Mouse (Mus musculus) liver, adult (tissue): Measurements from ENCODE around the gene Echs1.

Source experiments
- GATA4 ChIP-seq: IDR thresholded peaks from 2 replicates; pipeline ENCODE4 v1.6.1; 2014; ENCODE audit warnings: mild to moderate bottlenecking, low read length; ENCODE audit not compliant: insufficient replicate concordance

Echs1 gene

DNA sequence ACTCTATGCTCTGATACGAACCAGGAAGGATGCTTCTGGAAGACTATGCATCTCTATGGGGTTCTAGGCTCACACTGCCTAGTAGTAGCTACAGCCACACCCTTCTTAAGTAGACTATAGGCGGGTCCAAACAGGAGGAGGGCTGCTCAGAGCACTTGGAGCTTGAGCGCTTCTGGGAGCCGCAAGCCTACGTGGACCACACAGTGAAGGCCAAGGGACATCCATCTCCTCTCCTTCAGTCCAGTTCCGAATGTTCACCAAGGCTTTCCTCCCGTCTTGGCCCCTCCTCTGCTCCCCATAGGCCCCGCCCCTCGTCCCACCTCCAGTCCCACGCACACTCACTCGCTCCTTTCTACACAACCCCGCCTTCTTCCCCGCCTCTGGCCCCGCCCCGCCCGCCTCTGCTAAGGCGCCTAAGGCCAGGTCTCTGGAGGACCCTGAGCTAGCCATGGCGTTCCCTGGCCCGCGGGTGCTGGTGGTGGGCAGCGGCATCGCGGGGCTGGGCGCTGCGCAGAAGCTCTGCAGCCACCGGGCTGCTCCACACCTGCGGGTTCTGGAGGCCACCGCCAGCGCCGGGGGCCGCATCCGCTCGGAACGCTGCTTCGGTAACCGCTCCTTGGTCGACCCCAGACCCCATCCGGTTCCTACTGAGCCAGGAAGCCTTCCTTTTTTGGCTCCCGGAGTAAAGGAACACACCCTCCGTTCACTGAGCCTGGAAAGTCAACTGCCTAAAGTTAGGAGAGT is 9.2 kb upstream of the Echs1 start:
- TF ChIP-seq GATA4, result no peak

DNA sequence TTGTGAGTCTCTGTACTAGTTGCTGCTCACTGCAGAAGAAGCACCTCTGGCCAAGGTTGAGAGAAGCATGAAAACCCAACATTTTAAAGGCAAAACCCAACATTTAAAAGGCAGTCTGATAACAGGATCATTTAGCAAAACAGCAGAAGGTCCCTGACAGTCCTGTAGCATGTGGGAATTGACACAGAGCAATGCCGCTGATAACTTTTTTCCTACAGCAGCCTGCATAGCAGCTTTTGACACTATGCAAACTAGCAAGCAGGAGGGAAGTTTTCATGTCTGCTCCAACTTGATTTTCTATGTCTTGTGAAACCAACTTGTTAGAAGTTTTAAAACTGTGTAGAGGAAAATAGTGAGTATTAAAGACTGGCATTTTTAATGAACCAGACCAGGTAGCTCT is 8.1 kb upstream of the Echs1 start:
- TF ChIP-seq GATA4, result no peak

DNA sequence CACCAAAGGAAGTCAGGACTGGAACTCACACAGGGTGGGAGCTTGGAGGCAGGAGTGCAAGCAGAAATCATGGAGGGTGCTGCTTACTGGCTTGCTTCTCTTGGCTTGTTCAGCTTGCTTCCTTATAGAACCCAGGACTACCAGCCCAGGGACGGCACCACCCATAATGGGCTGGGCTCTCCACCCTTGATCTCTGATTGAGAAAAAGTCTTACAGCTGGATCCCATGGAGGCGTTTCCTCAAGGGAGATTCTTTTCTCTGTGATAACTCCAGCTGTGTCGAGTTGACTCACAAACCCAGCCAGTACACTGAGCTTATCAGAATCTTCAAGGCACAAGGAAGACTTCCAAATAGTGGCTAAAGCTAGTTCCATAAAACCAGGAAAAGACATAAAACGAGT is 6.5 kb upstream of the Echs1 start:
- no peak for TF ChIP-seq GATA4

DNA sequence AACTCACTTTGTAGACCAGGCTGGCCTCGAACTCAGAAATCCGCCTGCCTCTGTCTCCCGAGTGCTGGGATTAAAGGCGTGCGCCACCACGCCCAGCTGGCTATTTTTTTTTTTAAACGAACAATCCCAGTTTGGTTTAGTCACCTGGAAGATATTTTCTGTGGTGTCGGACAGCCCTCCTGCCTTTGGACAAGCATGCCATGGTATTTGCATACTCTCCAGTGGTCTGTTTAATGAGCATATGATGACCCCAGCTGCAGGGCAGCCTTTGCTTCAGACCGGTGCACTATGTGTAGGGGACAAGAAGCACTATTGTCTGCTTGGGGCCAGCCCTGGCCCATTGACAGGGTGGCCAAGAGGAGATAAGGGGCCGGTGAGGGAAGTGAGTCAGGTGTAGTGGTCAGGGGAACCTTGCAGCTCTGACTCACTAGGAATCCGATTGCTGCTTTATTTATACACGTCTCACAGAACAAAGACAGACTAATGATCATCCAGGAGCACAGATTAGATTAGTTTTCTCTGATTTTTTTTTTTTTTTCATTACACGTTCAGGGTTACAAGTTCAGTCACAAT is 5.1 kb upstream of the Echs1 start:
- no peak for TF ChIP-seq GATA4

DNA sequence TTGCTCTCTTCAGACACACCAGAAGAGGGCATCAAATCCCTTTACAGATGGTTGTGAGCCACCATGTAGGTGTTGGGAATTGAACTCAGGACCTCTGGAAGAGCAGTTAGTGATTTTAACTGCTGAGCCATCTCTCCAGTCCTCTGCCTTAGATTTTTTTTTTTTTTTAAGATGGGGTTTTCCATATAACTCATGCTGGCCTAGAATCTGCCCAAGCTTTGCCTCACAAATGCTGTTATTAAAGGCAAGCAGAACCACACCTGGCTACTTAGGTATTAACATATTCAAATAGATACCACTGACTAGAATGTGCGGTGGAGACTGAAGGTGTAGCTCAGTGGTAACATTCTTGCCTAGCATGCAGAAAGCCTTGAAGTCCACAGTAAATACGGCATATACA is 4.2 kb upstream of the Echs1 start:
- no peak for TF ChIP-seq GATA4

DNA sequence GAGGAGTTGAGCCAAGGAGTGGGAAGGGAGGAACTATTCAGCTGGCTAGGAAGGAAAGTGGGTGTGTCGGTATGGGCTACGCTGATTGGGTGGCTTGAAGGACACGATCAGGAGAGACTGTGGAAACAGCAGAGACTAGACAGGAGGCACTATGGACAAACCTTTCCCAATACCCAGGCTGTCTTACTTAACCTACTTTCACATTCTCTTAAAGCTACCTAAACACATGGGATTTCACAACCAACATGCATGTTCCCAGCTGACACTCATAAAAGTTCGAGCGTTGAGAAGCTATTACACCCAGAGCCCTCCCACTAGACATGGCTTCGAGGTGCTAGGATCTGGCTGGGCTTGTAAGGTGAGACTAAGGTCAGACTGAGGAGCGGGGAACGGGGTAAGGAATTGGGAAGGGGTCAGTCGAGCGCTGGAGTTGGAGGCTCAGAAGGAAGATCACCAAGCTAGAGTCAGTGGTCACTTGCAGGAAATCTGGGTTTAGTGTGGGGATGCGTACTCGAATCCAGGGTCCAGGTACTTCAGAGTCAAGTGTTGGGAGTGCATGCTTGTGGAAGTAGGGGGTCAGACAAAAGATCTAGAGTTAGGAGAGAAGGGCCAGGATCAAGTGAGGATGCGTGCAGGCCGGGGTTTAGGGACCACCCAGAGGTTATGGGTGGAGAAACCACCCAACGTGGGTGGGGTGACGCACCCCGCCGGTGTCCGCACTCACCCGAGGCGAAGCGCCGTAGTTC is 520 bp downstream of the Echs1 start, which contains the start of gene Paox:
TSS of gene Paox (plus strand) at position 217 of the 746 bp plus-strand sequence.
- TF ChIP-seq GATA4, result no peak

DNA sequence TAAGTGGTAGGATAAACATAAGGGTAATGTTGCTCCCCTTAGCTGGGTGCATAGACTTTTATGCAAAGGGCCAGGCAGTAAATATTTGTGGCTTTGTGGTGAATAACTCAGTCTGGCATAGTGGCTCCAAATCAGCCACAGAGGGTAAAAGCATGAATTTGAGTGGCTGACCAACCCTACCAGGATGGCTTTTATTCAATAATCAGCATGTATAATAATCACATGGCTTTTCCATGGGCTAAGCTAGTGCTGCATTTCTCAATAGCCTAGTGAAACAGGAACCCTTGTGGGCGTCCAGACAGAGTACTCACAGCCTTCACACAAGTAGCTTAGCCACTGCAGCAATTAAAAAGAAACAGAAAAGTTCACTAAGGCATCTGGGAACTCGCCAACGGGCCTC is 4.3 kb downstream of the Echs1 start:
- TF ChIP-seq GATA4, result no peak

DNA sequence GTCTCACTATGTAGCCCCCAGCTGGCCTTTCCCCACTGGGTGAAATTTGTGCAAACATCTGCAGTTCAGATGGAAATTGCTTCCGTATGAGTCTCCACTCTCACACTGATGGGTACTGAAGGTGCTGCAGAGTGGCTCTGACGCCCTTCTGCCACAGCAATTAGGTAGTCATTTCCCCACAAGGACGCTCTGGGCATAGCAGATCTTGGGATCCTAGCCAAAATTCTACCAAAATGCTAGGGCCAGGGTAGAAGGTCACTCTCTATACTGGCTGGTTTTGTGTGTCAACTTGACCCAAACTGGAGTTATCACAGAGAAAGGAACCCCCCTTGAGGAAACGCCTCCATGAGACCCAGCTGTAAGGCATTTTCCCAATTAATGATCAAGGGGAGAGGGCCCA is 12.3 kb downstream of the Echs1 start:
- TF ChIP-seq GATA4, result no peak

DNA sequence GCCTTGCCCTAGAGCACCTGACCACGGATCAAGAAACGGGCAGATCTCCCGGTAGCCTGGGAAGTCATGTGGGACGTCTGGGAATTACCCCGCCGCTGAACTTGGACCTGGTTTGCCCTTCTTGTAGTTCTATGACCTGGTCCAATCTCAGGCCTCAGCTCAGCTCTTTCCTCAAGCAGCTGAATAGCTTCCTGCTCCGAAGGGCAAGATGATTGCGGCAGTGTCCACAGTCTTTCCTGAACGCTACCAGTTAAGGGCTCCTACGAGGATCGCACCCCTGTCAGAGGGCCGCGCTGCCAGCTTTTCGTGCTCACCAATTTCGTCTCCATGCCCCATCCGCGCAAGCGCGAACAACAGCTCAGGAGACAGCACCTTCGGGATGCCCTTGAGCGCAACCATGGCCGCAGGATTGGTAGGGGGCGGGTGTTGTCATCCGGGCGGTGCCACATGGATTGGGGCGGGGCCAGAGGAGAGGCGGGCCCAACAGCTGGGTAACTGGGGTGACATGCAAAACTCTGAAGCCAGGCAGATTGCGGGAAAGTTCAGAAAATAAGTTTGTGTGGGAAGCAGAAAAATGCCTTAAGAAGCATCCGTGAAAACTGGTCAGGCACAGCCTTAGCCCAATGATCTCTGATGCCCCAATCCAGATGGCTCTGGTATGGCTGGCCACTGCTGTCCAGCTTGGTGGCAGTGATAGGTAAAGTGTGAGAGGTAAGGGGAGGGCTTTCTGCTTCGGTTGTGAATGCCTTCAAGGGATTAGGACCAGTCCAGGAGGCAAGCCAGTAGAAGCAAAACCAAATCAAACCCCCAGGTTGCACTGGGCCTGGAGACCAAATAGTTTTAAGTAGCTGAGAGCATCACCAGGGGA is 14.0 kb downstream of the Echs1 start, which contains the start of gene Fuom:
TSS of gene Fuom (minus strand) at position 449 of the 868 bp plus-strand sequence.
- TF ChIP-seq GATA4, result no peak

DNA sequence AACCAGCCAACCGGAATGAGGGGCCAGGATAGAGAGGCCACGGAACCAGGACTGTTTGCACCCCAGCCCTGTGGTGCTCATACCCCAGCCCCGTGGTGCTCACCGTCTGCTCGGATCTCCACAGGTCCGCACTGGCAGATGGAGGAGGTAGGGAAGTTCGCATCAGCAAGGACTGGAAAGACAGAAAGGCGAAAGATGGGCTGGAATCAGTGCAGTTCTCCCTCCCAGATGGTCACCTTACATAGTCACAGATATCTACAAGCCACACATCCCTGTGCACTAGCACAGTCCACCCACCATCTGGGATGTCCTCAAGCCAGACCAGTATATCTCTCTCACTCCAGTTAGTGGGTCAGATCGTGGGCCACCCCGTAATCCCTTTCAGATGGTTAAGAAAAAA is 14.8 kb downstream of the Echs1 start:
- TF ChIP-seq GATA4, result no peak

DNA sequence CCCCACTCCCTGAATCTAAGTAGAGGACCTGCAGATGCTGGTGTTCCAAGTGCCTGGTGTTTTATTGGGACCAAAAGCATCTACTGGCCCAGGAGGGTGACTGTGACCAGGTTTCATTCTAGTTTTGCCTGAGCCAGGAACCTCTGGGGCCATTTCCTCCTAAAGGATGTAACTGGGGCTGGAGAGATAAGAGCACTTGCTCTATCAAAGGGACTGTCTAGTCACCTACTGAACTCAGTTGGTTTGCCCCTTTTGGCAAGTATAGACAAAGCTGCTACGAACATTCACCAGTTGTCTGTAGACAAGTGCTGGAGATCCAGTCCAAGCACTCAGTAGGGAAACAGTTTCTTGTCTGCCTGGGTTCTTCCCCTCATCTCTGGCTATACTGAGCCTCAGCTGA is 17.8 kb downstream of the Echs1 start:
- TF ChIP-seq GATA4, result no peak

DNA sequence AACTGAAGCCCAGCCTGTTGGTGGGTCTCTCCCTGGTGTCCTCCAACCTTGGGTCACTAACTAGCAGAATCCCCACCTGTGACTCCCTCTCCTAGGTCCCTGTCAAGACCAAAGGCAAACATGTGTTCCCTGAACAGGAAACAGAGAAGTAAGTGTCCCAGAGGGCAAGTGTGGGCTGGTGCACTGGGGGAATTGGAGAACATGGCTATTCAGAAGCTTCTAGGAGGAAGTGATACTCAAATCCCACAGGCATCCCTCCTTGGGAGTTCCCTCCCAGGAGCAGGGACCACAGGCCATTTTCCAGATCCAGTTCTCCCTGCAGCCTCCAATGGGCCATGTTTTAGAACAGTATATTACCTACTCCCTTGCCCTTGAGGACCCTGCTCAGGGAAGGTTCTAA is 20.2 kb downstream of the Echs1 start:
- TF ChIP-seq GATA4, result no peak

DNA sequence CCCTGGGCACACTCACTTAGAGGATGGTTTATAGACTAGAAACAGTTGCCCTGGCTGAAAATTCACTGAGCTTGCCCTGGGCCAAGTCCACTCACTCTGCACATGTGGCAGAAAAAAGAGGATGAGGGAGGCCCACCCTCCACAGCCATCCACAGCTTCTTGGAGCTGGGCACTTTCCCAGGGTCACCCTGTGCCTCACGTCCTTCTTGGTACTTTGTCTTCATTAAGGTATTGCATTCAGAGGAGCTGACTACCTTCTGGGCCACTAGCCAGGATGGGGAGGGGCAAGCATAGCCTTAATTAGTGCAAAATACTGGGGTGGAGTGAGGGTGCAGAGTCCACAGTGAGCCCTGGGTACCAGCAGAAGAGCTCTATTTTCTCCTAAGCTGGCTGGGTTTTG is 20.7 kb downstream of the Echs1 start:
- TF ChIP-seq GATA4, result no peak

DNA sequence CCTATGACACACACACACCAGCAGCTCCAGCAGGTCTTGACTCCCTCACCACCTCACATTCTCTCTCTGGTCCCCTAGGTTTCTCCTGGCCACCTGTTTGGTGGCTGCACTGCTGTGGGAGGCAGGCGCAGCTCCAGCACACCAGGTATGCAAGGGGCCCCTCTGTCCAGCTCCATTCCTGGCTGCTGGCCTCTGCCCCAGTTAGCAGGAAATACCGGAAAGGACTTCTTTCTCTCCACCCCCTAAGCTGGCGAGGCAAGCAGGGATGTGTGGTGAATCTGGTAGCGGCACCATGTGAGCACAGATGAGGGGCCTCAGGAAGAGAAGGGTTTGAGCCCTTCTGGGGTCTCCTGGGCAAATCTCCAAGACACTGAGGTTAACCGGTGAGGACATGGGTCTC is 21.3 kb downstream of the Echs1 start:
- no peak for TF ChIP-seq GATA4

DNA sequence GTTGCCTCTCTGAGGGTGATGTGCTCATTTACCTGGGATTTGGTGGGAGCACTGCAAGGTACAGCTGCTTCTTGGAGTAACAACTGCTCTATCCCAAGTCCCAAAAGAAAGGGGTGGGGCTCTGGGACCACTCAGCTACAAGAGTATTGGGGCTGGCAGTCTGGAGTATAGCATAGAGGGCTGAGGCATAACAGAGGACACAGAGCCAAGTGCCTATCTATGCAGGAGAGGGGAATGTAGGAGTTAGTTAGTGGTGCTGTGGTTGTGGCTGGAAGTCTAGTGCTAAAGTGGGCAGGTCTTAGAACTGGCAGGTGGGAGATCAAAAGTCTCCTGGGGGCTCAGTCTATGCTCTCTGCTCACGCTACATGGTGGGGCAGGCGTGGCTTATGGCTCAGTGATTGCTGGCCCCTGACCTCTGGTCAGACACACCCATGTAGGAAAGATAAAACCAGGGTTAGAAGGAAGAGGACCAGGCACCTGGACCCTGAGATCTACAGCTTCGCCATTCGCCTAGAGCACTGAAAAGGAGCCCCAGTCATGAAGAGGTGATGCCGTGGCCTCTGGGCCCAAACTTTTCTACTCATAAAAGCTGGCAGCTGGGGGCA is 23.2 kb downstream of the Echs1 start, which contains the start of gene Prap1:
TSS of gene Prap1 (plus strand) at position 472 of the 605 bp plus-strand sequence.
- no peak for TF ChIP-seq GATA4

DNA sequence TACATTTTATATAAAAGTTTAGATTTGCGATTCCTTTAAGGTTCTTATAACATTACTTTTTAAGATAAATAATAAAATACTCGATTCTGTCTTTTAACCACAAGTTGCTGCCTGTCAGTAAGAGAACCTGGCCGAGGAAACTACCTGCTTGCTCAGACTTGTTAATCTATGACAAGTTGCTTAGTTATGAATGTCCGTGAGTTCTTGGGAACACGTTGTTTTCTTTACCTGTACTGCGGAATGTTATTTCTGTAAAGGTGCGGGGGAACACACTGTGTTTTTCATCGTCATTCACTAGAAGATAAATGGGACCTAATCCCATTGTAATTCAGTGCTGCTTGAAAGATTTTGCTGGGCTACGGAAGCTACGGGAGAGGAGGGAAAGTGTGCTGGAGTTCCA is 25.7 kb downstream of the Echs1 start:
- TF ChIP-seq GATA4, result no peak
